Mouse (Mus musculus) thymus, postnatal 0 days (tissue): ENCODE data around the gene Rab3il1. TPM values are rescaled to one million over a fixed set of nuclear protein-coding genes. Genes with fewer than 3 reads are reported as not detected.

Experiments used
- DNase-seq: peaks from one replicate; pipeline ENCODE4 v3.0.0-alpha.2; 2015; ENCODE audit warnings: low spot score
- polyA plus RNA-seq: library from polyadenylated mRNA; unstranded; fragments of >200 nt; fragmentation: Nextera tagmentation; extraction: Ambion mirVana; gene quantifications from 2 replicates; pipeline ENCODE4 v1.2.1, GENCODE M21; 2015

The Rab3il1 gene
- polyA plus RNA-seq, 1 experiment from 2014 or later: 12.6 TPM

DNA sequence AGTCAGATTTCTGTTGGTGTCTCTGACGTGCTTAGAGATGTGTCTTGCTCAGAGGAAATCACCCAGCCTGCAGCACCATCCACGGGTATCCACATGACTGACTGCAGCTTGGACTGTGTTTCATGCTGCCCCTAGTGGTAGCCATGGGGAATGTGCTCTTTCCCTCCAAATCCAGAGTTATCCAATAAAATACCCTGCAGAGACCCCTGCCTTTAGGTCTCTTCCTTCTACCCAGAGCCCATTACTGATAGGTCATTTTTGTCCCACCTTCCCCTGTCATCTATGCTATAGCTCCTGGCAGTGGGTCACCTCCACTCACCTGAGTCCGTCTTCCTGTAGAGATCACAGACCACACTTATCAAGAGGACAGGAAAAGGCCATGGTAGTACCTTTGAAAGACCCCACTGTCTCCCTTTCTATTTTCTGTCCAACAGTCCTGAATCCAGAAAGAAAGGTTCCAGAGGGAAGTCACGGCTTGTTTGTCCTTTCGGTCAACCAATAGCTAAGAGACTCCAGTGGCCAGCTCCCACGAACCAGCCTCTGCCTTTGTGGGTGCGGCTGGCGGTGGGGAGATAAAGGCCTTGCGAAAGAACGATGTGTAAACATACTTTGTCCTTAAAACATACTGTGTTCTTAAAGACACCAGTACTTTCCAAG is 58.6 kb downstream of the Rab3il1 start:
- peak; percentile 55 for DNase-seq

- DNase-seq: no peak
Observed at GRCm38 (mm10) chr19:10060783-10061590, 59.5 kb downstream of the Rab3il1 start.

GRCm38 (mm10) chr19:10061624-10062023 is 60.2 kb downstream of the Rab3il1 start:
- no peak for DNase-seq

- DNase-seq: no peak
Observed at GRCm38 (mm10) chr19:10062292-10062691, 60.8 kb downstream of the Rab3il1 start.

- no peak for DNase-seq
Observed at GRCm38 (mm10) chr19:10062862-10063261, 61.4 kb downstream of the Rab3il1 start.

DNA sequence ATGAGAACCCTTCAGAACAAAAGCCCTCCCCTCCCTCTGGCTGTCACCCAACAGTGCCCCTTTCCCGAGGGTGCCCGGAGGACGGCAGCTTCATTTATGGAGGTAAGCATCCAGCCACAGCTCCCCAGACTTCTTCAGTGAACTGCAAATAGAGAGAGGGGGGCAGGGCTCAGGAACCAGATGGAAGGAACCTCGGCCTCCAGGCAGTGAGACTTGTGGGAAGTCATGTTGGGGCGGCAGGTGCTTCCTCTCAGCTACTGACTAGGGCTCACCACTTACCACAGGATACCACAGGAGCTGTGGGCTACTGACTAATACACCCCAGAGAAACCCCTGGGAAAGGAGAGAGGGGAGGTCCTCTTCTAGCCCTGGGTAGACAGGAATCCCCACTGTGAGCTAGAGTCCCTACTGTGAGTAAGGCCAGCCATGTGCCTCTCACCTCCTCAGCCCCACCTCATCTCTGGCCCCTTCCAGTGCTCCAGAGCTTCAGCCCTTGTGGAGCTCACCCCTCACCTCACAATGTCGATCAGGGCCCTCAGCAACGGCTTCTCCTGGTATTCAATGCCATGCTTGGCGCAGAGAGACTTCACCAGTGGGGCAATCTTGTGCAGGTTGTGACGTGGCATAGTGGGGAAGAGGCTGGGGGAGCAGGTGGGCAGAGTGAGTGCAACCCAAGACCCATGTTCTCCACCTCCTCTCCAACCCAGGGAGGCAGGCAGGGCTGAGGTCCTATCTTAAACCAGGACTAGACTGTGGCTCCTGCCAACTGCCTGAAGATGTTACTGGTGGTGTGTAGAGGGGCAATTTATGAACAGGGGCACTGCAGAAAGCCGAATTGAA is 62.9 kb downstream of the Rab3il1 start:
- DNase-seq: peak; percentile 76

- DNase-seq: no peak
Observed at GRCm38 (mm10) chr19:10065465-10066188, 64.2 kb downstream of the Rab3il1 start.

GRCm38 (mm10) chr19:10066189-10066500 is 64.7 kb downstream of the Rab3il1 start:
- no peak for DNase-seq

DNA sequence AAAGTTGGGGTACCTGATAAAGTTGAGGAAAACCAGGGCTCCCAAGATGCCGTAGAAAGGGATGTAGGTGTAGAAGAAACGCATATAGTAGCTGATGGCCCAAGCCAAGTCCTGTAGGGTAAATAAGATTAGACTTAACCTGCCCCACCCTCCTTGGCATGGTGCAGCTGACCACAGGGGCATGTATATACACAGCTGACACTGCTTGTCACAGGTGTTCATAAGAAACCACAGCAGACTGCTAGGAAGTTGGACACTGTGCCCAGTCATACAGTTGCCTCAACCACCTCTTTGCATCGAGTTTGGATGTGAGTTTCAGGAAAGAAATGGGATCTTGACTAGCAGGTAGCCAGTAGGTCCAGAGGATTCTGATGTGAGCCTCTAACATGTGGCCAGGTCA is 65.0 kb downstream of the Rab3il1 start:
- DNase-seq: no peak

DNA sequence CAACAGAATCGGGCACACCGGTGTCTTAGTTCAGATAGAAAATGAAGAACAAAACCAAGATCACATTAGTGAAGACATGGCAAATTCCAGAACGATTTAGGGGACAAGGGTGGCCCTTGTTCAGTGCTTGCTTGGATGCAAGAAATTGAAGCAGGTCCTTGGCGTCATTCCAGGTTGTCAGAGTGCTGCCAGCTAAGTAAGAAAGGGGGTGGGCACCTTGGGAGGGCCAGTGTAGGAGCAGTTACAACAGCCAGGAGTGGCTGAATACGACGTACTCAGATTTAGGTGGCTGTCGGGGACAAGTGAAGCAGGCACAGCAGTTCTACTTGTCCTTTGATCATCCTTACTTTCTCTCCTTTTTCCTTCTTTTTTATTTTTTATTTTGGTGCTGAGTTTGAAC is 66.2 kb downstream of the Rab3il1 start:
- DNase-seq: no peak

GRCm38 (mm10) chr19:10070186-10070980 is 68.9 kb downstream of the Rab3il1 start:
- DNase-seq: peak; percentile 57

DNA sequence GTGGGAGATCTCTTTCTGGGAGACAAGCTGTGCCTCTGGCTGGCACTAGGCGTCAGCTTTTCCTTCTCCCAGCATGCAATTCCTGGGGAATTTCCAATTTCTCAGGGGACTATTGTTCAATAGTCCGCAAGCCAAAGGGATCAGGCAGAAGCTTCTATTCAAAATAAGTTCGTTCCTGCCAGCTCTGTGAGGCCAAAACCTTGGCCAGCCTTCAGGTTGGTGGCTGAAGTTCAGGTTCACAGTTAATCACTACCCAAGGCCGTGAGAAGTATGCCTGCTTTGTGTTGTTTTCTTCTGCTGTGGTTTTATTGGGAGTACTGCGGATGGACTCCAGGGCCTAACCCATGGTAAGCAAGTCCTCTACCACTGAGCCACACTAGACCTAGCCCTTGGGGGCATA is 69.7 kb downstream of the Rab3il1 start:
- DNase-seq: no peak

- no peak for DNase-seq
Observed at GRCm38 (mm10) chr19:10071892-10072291, 70.4 kb downstream of the Rab3il1 start.

- DNase-seq: no peak
Observed at GRCm38 (mm10) chr19:10073145-10073544, 71.7 kb downstream of the Rab3il1 start.

- no peak for DNase-seq
Observed at GRCm38 (mm10) chr19:10078392-10078791, 76.9 kb downstream of the Rab3il1 start.

DNA sequence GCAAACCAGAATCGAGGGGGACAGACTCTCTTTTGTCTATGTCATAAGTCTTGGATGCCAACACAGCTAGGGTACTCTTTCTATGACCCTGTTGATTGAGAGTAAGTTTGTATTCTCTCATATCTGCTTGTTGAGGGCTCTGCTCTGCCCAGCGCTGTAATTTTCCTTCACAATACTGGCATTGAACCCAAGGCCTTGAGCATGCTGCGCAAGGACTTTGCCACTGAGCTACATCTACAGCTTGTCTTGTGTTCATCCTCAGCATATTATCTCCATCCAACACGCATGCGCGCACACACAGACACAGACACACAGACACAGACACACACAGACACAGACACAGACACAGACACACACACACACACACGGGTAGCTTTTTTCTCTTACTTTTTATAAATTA is 78.9 kb downstream of the Rab3il1 start:
- no peak for DNase-seq

DNA sequence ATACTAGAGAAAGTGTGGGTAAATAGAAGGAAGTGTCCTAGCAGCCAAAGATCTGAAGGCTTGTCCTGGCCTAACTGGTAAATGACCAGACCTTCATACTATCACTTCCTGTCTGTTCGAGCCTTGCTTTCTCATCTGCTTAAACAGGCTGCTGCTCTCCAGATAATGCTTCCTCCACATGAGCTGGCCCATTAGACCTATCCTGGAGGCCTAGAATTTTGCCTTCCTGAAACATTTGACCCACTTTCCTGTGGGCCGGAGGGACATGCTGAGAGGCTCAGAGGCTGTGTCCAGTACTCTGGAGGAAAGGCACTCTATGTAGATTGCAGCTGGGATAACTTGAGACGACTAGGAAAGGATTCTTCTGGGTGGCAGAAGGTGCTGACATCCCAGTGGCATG is 80.6 kb downstream of the Rab3il1 start:
- no peak for DNase-seq

DNA sequence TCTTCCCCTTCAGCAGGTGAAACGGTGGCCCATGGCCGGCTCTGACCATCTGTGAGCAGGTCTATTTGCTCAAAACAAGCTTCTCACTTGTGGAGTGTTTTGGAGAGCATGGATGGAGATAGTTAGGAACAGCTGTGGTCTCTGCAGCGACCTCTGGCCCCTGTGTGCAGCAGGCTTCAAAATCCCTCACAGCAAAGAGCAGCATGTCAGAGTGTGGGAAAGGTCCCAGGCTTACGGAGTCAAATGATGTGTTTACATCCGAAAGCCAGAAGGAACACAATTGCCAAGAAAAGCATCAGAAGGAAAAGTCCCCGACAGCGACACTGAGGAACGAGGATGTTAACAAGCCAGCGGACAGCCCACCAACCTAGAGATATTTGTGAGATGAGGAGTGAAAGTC is 84.0 kb downstream of the Rab3il1 start:
- DNase-seq: no peak

DNA sequence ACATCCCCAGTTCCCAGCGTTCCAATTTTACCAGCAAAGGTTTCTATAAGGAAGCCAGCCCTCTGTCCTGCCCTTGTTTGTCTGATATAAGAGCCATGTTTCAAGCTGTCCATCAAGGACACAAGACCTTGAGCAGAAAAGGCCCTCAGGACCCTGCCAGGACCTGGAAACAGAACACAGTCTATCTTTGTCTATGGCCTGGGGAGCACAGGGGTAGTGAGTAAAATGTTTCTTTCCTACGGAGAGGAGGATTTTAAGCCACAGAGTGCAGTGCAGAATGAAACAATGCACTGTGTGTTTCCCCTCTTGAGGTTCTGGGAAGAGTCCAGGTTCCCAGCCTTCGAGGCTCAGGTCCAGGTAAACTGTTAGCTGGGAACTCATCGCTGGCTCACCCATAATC is 85.5 kb downstream of the Rab3il1 start:
- DNase-seq: no peak
